Mouse (Mus musculus): ENCODE data around the gene Ddx3y.

Gene Ddx3y

DNA sequence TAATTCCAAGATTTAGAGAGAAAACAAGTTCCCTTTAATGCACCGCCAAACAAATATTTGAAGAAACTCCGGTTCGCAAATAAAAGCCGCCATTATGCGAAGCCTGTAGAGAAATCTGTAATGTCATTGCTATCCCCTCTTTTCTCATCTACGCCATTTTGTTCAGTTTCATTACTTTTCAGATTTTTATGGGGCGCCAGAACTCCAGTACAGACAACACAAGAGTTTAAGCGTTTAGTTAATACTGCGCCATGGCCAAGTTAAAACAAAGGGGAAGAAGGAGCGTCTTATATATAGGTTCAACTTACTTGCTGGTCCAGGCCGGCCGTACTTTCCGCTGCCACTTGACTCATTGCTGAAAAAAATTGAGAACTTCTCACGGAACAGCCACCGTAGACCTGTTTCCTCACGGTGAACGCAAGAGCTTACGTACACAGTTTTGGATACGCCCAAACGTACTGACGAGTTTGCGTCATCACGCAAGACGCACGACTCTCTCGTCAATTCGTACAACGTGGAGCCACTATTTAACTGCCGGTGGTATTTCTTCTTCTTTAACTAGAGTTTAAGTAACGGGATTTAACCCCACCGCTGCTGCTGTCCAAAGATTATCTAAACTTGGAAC is at the start of gene Ddx3y:
Ddx3y (minus strand) TSS at position 459 of the 625 bp plus-strand sequence.
- peak; percentile 87 for DNase-seq

DNA sequence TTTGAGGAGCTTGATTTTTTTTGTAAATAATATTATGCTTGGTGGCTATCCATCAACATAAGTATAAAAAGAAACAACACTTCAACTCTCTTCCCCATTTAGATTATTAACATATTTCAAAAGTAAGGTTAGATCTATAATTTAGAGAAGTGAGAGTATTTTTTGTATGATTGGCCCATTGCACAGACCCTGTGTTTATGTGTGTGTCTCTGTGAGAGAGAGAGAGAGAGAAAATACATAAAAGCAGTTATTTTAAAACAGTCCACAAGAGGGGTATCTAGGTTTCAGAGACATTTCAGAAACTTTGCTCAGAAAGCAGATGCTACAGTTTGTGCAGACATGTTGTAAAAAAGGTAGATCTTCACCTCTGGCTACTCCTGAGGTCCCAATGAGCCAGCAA is 7.3 kb upstream of the Ddx3y start:
- no peak for DNase-seq

DNA sequence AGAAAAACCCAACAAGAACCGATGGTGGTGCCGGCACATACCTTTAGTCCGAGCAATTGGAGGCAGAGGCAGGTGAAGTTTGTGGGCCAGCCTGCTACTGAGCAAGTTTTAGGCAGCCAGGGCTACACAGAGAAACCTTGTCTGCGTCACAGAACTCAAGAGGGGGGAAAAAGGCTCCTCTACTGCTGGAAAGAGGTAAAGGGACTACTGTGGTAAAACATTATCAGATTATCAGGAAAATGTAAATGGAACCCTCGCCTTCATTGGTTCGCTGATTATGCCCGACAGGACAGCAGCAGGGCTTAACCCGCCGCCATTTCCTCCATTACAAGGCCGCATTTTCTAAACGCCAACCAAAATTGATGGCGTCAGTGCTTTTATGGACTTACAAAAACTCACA is 694 bp downstream of the Ddx3y start:
- peak; percentile 37 for DNase-seq

DNA sequence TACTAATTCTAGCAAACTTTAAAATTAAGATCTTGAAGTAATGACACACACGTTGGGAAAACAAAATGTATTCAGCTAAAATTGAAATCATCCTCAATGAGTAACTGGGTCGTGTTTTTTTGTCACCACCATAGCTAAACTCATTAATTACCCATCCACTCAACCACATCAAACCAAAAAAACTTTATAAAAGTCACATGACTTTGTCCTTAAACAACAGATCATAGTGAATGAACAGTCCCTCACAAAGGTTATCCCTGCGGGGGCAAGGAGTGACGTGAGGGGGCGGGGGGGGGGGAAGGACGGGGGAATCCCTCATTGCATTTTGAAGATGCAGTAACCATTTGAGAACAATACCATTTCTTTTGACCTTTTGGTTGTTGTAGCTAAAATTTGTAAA is 40.3 kb downstream of the Ddx3y start:
- DNase-seq = no peak

DNA sequence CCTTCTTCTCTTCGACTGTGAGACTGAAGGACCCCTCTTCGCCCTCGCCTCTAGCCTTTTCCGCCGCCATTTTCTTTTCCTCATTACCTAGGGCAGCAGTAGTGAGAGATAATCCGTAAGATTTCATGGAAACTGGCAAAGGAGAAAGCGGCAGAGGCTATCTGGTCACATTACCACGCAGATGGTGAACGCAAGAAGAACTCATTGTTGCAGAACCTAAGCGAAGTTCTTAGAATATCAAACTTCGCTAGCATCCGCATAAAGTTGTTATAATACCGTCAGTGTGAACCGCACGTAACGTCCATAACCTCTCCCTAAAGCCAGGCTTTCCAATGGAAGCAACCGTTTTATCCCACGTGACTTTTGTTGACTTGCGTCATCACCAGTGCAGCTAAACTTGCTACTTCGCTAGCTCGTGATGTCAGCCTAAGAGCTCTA is 41.0 kb downstream of the Ddx3y start, which contains the start of gene Uty:
Uty (minus strand) TSS at position 334 of the 438 bp plus-strand sequence.
- peak; percentile 82 for DNase-seq

DNA sequence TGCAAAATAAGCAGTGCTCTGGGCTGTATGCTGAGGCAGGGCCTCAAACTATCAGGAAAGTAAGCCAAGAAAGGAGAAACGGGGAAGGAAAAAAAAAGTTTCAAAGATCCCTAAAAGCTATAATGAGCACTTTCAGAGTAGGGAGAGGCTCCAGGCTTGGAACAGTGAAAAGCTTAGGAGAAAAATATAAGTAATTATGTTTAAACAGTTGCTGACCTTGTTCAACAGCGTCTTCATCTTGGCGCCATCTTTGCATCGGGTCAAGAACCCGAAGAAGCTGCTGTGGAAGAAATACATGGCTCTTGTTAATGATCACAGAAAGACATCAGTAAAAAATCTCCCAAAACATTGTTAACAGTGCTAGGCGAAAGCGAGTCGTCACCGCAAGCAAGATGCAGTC is 41.5 kb downstream of the Ddx3y start:
- DNase-seq = peak; percentile 9

DNA sequence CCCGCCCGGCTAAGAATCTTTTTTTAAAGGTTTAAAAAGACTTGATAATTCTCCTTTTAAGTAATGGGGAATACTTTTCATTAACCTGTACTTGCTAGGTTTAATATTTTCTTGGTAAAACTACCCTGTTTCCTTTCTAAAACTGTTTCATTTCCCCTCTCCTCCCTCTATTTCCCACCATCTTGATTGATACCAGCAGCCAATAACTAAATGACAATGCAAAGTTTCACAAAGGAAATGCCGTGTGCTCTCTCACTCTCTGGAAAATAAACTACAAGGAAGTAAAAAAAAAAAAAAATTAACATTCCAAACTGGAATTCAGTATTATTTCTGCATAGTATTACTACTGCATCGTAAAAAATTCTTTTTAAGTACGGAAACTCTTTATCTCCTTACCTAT is 42.0 kb downstream of the Ddx3y start:
- no peak for DNase-seq

DNA sequence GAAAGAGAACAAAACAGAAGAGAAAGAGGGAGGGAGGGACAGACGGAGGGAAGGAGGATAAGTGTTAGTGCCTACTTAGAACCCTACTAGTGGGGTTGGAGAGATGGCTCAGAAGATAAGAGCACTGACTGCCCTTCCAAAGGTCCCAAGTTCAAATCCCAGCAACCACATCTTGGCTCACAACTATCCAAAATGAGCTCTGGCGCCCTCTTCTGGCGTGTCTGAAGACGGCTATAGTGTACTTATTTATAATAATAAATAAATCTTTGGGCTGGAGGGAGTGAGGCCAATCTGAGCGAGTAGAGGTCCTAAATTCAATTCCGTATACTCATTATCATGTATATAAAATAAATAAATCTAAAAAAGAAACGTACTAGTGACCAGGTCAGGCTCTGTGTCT is 66.4 kb downstream of the Ddx3y start:
- peak; percentile 4 for DNase-seq

Data from kidney, postnatal 10 days (tissue).